Mouse (Mus musculus) bone marrow, adult 2 months (tissue): ENCODE measurements around the gene Olfr155.

Experiments used
- CTCF ChIP-seq: fragments of 200-500 bp; IDR thresholded peaks from 2 replicates; pipeline ENCODE4 v1.5.1; 2011; ENCODE audit warnings: low read length, control low read depth; ENCODE audit not compliant: control insufficient read depth, insufficient read depth
- POLR2A ChIP-seq: fragments of 200-500 bp; IDR thresholded peaks from 2 replicates; pipeline ENCODE4 v1.6.1; 2011; ENCODE audit warnings: low read depth, mild to moderate bottlenecking, control low read depth, low read length, borderline replicate concordance; ENCODE audit not compliant: control insufficient read depth

DNA sequence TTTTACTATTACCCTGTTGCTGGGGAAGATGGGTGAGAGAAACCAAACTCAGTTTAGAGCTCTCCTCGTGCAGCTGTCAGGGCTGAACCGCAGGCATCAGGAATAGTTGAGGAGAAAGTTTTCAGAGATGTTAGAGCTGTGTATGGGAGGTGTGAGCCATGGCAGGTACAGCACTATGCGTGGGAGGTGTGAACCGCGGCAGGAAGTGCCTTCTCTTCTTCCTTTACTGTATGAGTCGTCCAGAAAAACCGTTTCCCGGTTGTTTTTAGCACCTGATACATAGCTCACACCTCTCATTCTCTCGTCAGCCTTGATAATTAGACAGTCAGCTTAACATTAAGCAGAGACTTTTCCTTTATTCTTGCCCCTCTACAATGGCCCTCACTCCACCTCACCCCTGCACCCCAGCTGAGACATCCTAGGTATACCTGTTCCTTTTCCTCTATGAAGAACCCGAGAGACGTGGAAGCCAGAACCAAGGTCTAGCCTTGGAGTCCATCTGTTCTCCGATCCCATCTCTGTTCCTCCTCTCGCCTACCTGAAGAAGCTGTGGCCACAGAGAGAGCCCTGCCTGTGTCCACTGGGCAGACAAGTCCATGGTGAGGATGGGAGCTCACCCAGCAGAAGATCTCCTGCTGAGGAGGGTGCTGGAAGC is 28.3 kb upstream of the Olfr155 start:
- TF ChIP-seq POLR2A, result no peak
- TF ChIP-seq CTCF, result no peak
